Mouse (Mus musculus) forebrain, postnatal 0 days (tissue): ENCODE measurements around the gene Psmd1. TPM values are rescaled to one million over a fixed set of nuclear protein-coding genes. Genes with fewer than 3 reads are reported as not detected.
"Not testable (repeated sequence)": the region's sequence is repeated elsewhere in the genome, so short reads cannot be mapped to it uniquely, and the experiment has no call there.

Source experiments
- ATAC-seq: fragments of 200-750 bp; cut with Nextera tagmentation; 2 replicates; pipeline ENCODE4 v1.8.0; 2017; ENCODE audit warnings: mild to moderate bottlenecking, moderate library complexity
- DNase-seq: peaks from one replicate; pipeline ENCODE4 v3.0.0-alpha.2; 2015
- H3K27ac ChIP-seq: fragments of 300-500 bp; sonication (generic); 2 replicates; pipeline ENCODE4 v1.5.1; 2014; ENCODE audit warnings: low read depth, mild to moderate bottlenecking, antibody characterized with exemption, low read length, moderate library complexity, mixed read lengths
- H3K27me3 ChIP-seq: fragments of 300-500 bp; sonication (generic); 2 replicates; pipeline ENCODE4 v1.6.1; 2014; ENCODE audit warnings: mild to moderate bottlenecking, low read length, mixed read lengths; ENCODE audit not compliant: insufficient read depth
- H3K36me3 ChIP-seq: fragments of 300-500 bp; sonication (generic); 2 replicates; pipeline ENCODE4 v1.6.1; 2014; ENCODE audit warnings: mild to moderate bottlenecking, moderate library complexity; ENCODE audit not compliant: insufficient read depth
- H3K4me1 ChIP-seq: fragments of 300-500 bp; sonication (generic); 2 replicates; pipeline ENCODE4 v1.6.1; 2014; ENCODE audit warnings: antibody characterized with exemption; ENCODE audit not compliant: insufficient read depth
- H3K4me2 ChIP-seq: fragments of 300-500 bp; sonication (generic); 2 replicates; pipeline ENCODE4 v1.6.1; 2014; ENCODE audit warnings: low read depth, mild to moderate bottlenecking, moderate library complexity
- H3K4me3 ChIP-seq: fragments of 300-500 bp; sonication (generic); 2 replicates; pipeline ENCODE4 v1.5.1; 2014; ENCODE audit warnings: low read depth, low read length, mixed read lengths
- H3K9ac ChIP-seq: fragments of 300-500 bp; sonication (generic); 2 replicates; pipeline ENCODE4 v1.6.1; 2014; ENCODE audit warnings: mild to moderate bottlenecking
- H3K9me3 ChIP-seq: fragments of 300-500 bp; sonication (generic); 2 replicates; pipeline ENCODE4 v1.6.1; 2016; ENCODE audit warnings: low read length
- CTCF ChIP-seq: sonication (generic); IDR thresholded peaks from 2 replicates; pipeline ENCODE4 v1.5.1; 2016; ENCODE audit warnings: antibody characterized with exemption, control low read depth, low read depth
- WGBS: fragments of 180-500 bp; shearing (Covaris S2); extraction: QIAGEN DNeasy Blood & Tissue Kit; methylation state at CpG from one replicate; pipeline ENCODE4 v1.1.7; 2014; 5-methylcytosine and 5-hydroxymethylcytosine counted together
- polyA plus RNA-seq: library from polyadenylated mRNA; unstranded; fragments of >200 nt; fragmentation: Nextera tagmentation; extraction: Ambion mirVana; gene quantifications from 2 replicates; pipeline ENCODE4 v1.2.1, GENCODE M21; 2015
- total RNA-seq: library from RNA; depleted of rRNA; stranded (reverse); fragments of >200 nt; gene quantifications from 2 replicates; pipeline ENCODE4 v1.2.3, GENCODE M21; 2014; rRNA removed

Gene Psmd1
- total RNA-seq = 106 and 133 TPM in 2 replicates
- 164 and 184 TPM in 2 replicates for polyA plus RNA-seq

- ATAC-seq (peak; percentile 95), DNase-seq (peak; percentile 96)
- Histone ChIP-seq H3K27me3 (no peaks in the 10 kb centered on the region), H3K4me2 (peak within 1 kb of the TSS; percentile 67), H3K4me3 (peak within 1 kb of the TSS; percentile 90), H3K9ac (peak within 1 kb of the TSS; percentile 94), H3K9me3 (no peaks in the 10 kb centered on the region), H3K36me3 (no peaks in the 10 kb centered on the region), H3K4me1 (peaks cover 8% of the 10 kb centered on the region), H3K27ac (peak within 1 kb of the TSS; percentile 81)
- WGBS = under 1% methylated on average over 47 of the region's 47 CpGs
- TF ChIP-seq CTCF = peak; percentile 92
Observed at GRCm38 (mm10) chr1:86064271-86064991, at the start of gene Psmd1. Gene Psmd1 (plus strand): TSS chr1:86064387.

- WGBS = 97% methylated on average over 9 of the region's 9 CpGs
- H3K27ac ChIP-seq, H3K36me3 ChIP-seq, DNase-seq, H3K27me3 ChIP-seq, H3K4me2 ChIP-seq, H3K4me1 ChIP-seq, H3K9me3 ChIP-seq, H3K4me3 ChIP-seq, H3K9ac ChIP-seq, ATAC-seq: not testable (repeated sequence)
Observed at GRCm38 (mm10) chr1:86015758-86016157, 48.4 kb upstream of the Psmd1 start.

DNA sequence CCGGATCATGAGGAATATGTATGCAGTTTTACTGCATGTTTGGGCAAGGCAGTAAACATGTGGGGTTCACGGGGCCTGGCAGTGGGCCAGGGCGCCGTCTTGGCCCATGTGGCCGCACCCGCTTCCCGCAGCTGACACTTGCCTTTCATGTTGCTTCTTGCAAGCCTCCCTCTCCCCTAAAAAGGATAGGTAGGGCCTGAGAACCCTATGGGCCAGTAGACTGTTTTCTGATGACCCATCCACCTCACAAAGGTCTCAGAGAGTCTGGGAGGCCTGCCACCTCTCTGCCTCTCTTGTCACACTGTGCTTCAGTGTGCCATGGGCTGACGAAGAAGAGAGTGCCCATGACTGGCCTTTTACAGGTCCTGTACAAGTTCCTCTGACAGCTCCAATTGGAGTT is 47.7 kb upstream of the Psmd1 start, which contains the start of gene Spata3:
Gene Spata3 (plus strand): TSS at position 301 of the 400 bp plus-strand sequence.
- Histone ChIP-seq H3K27ac (no peak within 1 kb of the TSS), H3K36me3 (no peaks in the 10 kb centered on the region), H3K27me3 (no peaks in the 10 kb centered on the region; the same call in 1 of the 2 replicates), H3K4me2 (no peak within 1 kb of the TSS), H3K4me1 (peaks cover 3% of the 10 kb centered on the region; the same call in 1 of the 2 replicates), H3K4me3 (no peak within 1 kb of the TSS), H3K9ac (no peak within 1 kb of the TSS), H3K9me3 (no peaks in the 10 kb centered on the region)
- TF ChIP-seq CTCF = no peak
- DNase-seq (no peak), ATAC-seq (no peak)
- 91% methylated on average over 8 of the region's 8 CpGs for WGBS

DNA sequence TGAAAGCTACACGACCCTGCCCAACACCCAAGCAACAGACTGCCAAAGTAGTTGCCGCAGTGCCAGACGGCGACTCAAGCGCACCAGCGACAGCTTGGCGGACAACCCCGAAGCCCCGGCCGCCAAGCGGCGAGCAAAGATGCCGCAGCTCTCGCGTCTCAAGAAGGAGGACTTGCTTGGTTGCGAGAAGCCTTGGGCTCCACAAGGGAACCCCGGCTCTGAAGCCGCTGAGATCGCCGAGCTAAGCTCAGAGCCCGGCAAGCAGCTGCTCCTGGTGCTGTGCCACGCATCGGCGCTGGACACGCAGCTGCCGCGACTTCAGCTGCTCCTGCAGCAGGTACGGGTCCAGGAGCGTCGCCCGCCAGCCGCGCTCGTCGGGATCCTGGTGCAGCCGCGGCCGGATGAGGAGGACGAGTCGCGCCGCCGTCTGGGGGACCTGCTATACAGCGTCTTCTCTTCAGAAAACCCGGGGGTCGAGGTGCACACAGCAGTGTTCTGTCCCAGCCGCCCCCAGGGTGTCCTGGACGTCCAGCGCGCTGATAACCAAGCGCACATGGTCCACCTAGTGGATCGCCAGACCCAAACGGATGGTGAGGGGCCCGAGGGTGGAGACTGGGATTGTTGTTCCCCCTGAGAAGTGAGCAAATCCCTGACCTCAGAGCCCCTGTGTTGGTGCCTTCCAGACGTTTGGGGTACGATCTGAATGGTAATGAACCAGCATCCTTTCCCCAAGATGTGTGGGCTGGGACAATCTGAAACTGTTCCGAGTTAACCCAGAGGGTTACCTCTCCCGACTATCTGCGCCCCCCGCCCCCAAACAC is 45.7 kb upstream of the Psmd1 start:
- Histone ChIP-seq H3K36me3 (no peaks in the 10 kb centered on the region), H3K4me1 (peaks cover 3% of the 10 kb centered on the region; the same call in 1 of the 2 replicates), H3K27ac (peak overlapping the region; percentile 66; the same call in 1 of the 2 replicates), H3K4me3 (peak overlapping the region; percentile 51), H3K27me3 (no peaks in the 10 kb centered on the region; the same call in 1 of the 2 replicates), H3K9ac (peak overlapping the region; percentile 67), H3K9me3 (no peaks in the 10 kb centered on the region), H3K4me2 (peak overlapping the region; percentile 97)
- 4% methylated on average over 60 of the region's 60 CpGs for WGBS
- DNase-seq (peak; percentile 84), ATAC-seq (peak; percentile 93)
- peak; percentile 68 for TF ChIP-seq CTCF

- Histone ChIP-seq H3K27me3 (no peaks in the 10 kb centered on the region; the same call in 1 of the 2 replicates), H3K4me3 (no peak overlapping the region), H3K36me3 (no peaks in the 10 kb centered on the region), H3K9ac (no peak overlapping the region), H3K27ac (no peak overlapping the region), H3K4me1 (peaks cover 3% of the 10 kb centered on the region; the same call in 1 of the 2 replicates), H3K4me2 (no peak overlapping the region), H3K9me3 (no peaks in the 10 kb centered on the region)
- ATAC-seq (no peak), DNase-seq (no peak)
- WGBS = 64% methylated on average over 11 of the region's 11 CpGs
- peak; percentile 32 for TF ChIP-seq CTCF
Observed at GRCm38 (mm10) chr1:86021365-86021989, 42.7 kb upstream of the Psmd1 start.

DNA sequence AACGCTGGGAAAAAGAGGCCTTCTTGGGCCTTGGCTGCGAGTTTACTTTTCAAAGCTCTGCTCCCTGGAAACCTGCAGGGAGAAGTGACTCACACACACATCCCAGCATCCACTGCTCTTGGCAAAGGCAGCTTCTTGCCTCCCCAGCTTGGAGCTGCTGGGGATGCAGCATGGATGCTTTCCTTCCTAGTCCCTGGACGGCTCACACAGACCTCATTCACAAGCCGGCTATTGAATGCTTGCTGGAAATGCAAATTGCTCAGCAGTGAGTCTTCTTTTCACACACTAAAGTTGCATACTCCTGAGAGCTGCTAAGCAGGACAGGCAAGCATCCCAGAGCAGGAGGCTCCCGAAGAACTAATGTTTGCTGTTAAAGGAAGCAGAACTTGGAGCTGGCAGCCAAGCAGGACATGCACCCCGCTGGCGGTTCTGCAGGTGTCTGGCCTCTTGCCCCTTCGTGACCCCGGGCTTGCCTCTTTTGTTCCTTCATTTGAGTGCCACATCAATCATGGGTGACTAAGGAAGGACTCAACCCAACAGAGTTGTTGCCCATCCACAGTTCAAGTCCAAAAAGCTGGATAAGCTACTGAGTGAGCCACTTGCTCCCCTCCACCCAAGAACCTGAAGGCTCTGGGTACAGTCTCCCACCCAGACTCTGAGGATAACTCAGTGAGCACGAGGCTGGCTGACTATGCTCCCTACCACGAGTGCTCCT is 31.8 kb upstream of the Psmd1 start:
- no peak overlapping the region for H3K4me3 ChIP-seq
- ATAC-seq = peak; percentile 96
- no peaks in the 10 kb centered on the region for H3K9me3 ChIP-seq
- peak; percentile 66 for DNase-seq
- H3K9ac ChIP-seq = 0 out of 2 replicates have a peak overlapping the region, but pooled peaks have one; percentile 6
- H3K4me1 ChIP-seq = peaks cover 4% of the 10 kb centered on the region; the same call in 1 of the 2 replicates
- TF ChIP-seq CTCF = no peak
- no peaks in the 10 kb centered on the region for H3K27me3 ChIP-seq
- no peak overlapping the region for H3K4me2 ChIP-seq
- no peaks in the 10 kb centered on the region for H3K36me3 ChIP-seq
- H3K27ac ChIP-seq = peak overlapping the region; percentile 72
- WGBS = 10% methylated on average over 11 of the region's 11 CpGs
